Mouse (Mus musculus): ENCODE data around the gene Psapl1. TPM values are rescaled to one million over a fixed set of nuclear protein-coding genes. Genes with fewer than 3 reads are reported as not detected.

Gene Psapl1
- polyA plus RNA-seq, 1 experiment from 2014 or later = 0.07 TPM

- Histone ChIP-seq H3K9me3 (ENCODE audit: control insufficient read depth, low read length) (no peaks in the 10 kb centered on the region), H3K4me2 (no peak overlapping the region), H3K27me3 (replicated peaks; ENCODE audit: control insufficient read depth, insufficient read depth, low read length) (no peaks in the 10 kb centered on the region), H3K27ac (ENCODE audit: low read depth, low read length) (no peak overlapping the region), H3K36me3 (ENCODE audit: control insufficient read depth, insufficient read depth, low read length) (no peaks in the 10 kb centered on the region), H3K4me3 (ENCODE audit: low read depth, low read length) (no peak overlapping the region), H3K9ac (ENCODE audit: low read depth, low read length) (no peak overlapping the region), H3K4me1 (replicated peaks; ENCODE audit: control insufficient read depth, insufficient read depth, low read length) (no peaks in the 10 kb centered on the region)
- DNase-seq (ENCODE audit: low spot score) = no peak
- no peak for ATAC-seq (replicated peaks; ENCODE audit: low FRiP score)
- WGBS = 85% methylated on average over 17 of the region's 17 CpGs
Observed at GRCm38 (mm10) chr5:36252746-36253504, 49.1 kb downstream of the Psapl1 start.

- DNase-seq (ENCODE audit: low spot score) (no peak), ATAC-seq (replicated peaks; ENCODE audit: low FRiP score) (no peak)
- H3K4me1 ChIP-seq (replicated peaks; ENCODE audit: control insufficient read depth, insufficient read depth, low read length) = no peaks in the 10 kb centered on the region
- H3K9me3 ChIP-seq (ENCODE audit: control insufficient read depth, low read length) = no peaks in the 10 kb centered on the region
- H3K27me3 ChIP-seq (replicated peaks; ENCODE audit: control insufficient read depth, insufficient read depth, low read length) = no peaks in the 10 kb centered on the region
- no peak overlapping the region for H3K27ac ChIP-seq (ENCODE audit: low read depth, low read length)
- 75% methylated on average over 18 of the region's 18 CpGs for WGBS
- no peaks in the 10 kb centered on the region for H3K36me3 ChIP-seq (ENCODE audit: control insufficient read depth, insufficient read depth, low read length)
- no peak overlapping the region for H3K9ac ChIP-seq (ENCODE audit: low read depth, low read length)
- no peak overlapping the region for H3K4me2 ChIP-seq
- H3K4me3 ChIP-seq (ENCODE audit: low read depth, low read length) = no peak overlapping the region
Observed at GRCm38 (mm10) chr5:36254642-36255516, 51.1 kb downstream of the Psapl1 start.

Other genes with a start within 250 kb of the Psapl1 start
- 2.2 and 2.4 TPM in 2 replicates for gene Sorcs2, start 194.1 kb downstream of the Psapl1 start, polyA plus RNA-seq (2014; fragmentation: Nextera tagmentation; extraction: Ambion mirVana)